Mouse (Mus musculus): ENCODE results near the gene Prkci. TPM values are rescaled to one million over a fixed set of nuclear protein-coding genes. Genes with fewer than 3 reads are reported as not detected.
A peak's percentile ranks its signal among the peaks of the same experiment; 100 is the strongest.

The Prkci gene
- total RNA-seq, 2 experiments from 2014 or later = 1.3 to 2.9 TPM

GRCm38 (mm10) chr3:31033644-31034043 is 38.1 kb downstream of the Prkci start:
- no peak for ATAC-seq (replicated peaks; ENCODE audit: low FRiP score, poor library complexity, severe bottlenecking)

GRCm38 (mm10) chr3:31037851-31038250 is 42.3 kb downstream of the Prkci start:
- ATAC-seq (replicated peaks; ENCODE audit: low FRiP score, poor library complexity, severe bottlenecking) = no peak

GRCm38 (mm10) chr3:31038689-31039088 is 43.1 kb downstream of the Prkci start:
- no peak for ATAC-seq (replicated peaks; ENCODE audit: low FRiP score, poor library complexity, severe bottlenecking)

- ATAC-seq (replicated peaks; ENCODE audit: low FRiP score, poor library complexity, severe bottlenecking) = no peak
Measured at GRCm38 (mm10) chr3:31042992-31043391, 47.4 kb downstream of the Prkci start.

GRCm38 (mm10) chr3:31047263-31047662 is 51.7 kb downstream of the Prkci start:
- no peak for ATAC-seq (replicated peaks; ENCODE audit: low FRiP score, poor library complexity, severe bottlenecking)

- ATAC-seq (replicated peaks; ENCODE audit: low FRiP score, poor library complexity, severe bottlenecking) = no peak
Measured at GRCm38 (mm10) chr3:31049087-31049486, 53.5 kb downstream of the Prkci start.

GRCm38 (mm10) chr3:31050375-31050774 is 54.8 kb downstream of the Prkci start:
- ATAC-seq (replicated peaks; ENCODE audit: low FRiP score, poor library complexity, severe bottlenecking) = no peak

GRCm38 (mm10) chr3:31051730-31052129 is 56.2 kb downstream of the Prkci start:
- ATAC-seq (replicated peaks; ENCODE audit: low FRiP score, poor library complexity, severe bottlenecking) = no peak

- ATAC-seq (replicated peaks; ENCODE audit: low FRiP score, poor library complexity, severe bottlenecking) = no peak
Measured at GRCm38 (mm10) chr3:31053191-31053590, 57.6 kb downstream of the Prkci start.

- no peak for ATAC-seq (replicated peaks; ENCODE audit: low FRiP score, poor library complexity, severe bottlenecking)
Measured at GRCm38 (mm10) chr3:31054888-31055287, 59.3 kb downstream of the Prkci start.

- no peak for ATAC-seq (replicated peaks; ENCODE audit: low FRiP score, poor library complexity, severe bottlenecking)
Measured at GRCm38 (mm10) chr3:31056047-31056650, 60.6 kb downstream of the Prkci start.

- peak; percentile 89 for ATAC-seq (replicated peaks; ENCODE audit: low FRiP score, poor library complexity, severe bottlenecking)
Measured at GRCm38 (mm10) chr3:31056651-31057627, 61.4 kb downstream of the Prkci start.

- ATAC-seq (replicated peaks; ENCODE audit: low FRiP score, poor library complexity, severe bottlenecking) = no peak
Measured at GRCm38 (mm10) chr3:31060745-31061102, 65.2 kb downstream of the Prkci start.

GRCm38 (mm10) chr3:31061103-31061785 is 65.7 kb downstream of the Prkci start:
- no peak for ATAC-seq (replicated peaks; ENCODE audit: low FRiP score, poor library complexity, severe bottlenecking)

- ATAC-seq (replicated peaks; ENCODE audit: low FRiP score, poor library complexity, severe bottlenecking) = no peak
Measured at GRCm38 (mm10) chr3:31061786-31062120, 66.2 kb downstream of the Prkci start.

- ATAC-seq (replicated peaks; ENCODE audit: low FRiP score, poor library complexity, severe bottlenecking) = no peak
Measured at GRCm38 (mm10) chr3:31062325-31062724, 66.8 kb downstream of the Prkci start.

GRCm38 (mm10) chr3:31068482-31068881 is 72.9 kb downstream of the Prkci start:
- no peak for ATAC-seq (replicated peaks; ENCODE audit: low FRiP score, poor library complexity, severe bottlenecking)

- no peak for ATAC-seq (replicated peaks; ENCODE audit: low FRiP score, poor library complexity, severe bottlenecking)
Measured at GRCm38 (mm10) chr3:31071804-31072203, 76.3 kb downstream of the Prkci start.

GRCm38 (mm10) chr3:31075808-31076207 is 80.3 kb downstream of the Prkci start:
- ATAC-seq (replicated peaks; ENCODE audit: low FRiP score, poor library complexity, severe bottlenecking) = no peak

- no peak for ATAC-seq (replicated peaks; ENCODE audit: low FRiP score, poor library complexity, severe bottlenecking)
Measured at GRCm38 (mm10) chr3:31077068-31077703, 81.6 kb downstream of the Prkci start.
